Mouse (Mus musculus) embryo, embryonic 9.5 days (tissue): ENCODE results near the gene Tdrd3.

Experiments used
- DNase-seq: peaks from one replicate; pipeline ENCODE4 v3.0.0-alpha.2; 2017; ENCODE audit errors: extremely low spot score

Tdrd3 gene

DNA sequence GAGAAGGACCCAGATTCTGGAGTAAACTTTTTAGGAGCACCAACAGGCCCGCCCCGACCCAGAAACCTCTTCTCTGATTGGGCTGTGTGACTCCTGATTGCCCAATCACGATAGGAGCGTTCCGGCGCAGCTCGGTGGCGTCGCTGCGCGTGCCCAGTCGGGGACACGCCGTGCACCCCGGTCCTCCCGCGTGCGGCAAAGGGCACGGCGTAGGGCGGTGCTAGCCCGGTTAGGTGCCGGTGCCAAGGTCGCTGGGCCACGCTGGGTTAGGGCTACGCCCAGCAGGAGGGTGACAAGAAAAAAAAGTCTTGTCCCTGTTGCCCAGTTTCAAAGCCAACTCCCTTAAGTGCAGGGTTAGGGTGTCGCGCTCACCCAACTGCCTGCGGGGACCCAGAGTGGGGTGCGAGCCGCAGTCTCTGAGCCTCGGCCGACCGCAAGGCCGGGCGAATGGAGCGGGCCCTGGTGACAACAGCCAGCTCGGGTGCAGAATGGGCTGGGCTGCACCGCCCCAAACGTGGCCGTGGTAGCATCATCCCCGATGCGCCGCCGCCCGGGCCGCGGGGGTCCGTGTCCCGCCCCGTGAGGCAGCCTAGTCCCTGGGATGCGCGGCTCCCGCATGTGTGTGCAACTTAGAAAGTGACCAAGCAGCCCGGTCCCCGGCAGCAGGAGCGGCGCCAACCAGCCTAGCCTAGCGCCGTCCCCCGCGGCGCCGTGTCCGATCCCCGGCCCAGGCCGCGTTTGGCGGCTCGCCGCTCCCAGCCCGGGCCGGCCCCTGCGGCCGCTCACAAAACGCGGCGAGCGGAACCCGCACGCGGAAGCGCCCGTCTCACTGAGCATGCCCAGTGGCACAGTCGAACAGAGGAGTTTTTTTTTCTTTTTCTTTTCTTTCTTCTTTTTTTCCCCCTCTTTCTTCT is at the start of gene Tdrd3:
Gene Tdrd3, plus strand, starts transcription at position 832 of the 914 bp plus-strand sequence.
- DNase-seq: peak; percentile 89

- DNase-seq: no peak
Observed at GRCm38 (mm10) chr14:87367169-87367568, 49.3 kb upstream of the Tdrd3 start.

DNA sequence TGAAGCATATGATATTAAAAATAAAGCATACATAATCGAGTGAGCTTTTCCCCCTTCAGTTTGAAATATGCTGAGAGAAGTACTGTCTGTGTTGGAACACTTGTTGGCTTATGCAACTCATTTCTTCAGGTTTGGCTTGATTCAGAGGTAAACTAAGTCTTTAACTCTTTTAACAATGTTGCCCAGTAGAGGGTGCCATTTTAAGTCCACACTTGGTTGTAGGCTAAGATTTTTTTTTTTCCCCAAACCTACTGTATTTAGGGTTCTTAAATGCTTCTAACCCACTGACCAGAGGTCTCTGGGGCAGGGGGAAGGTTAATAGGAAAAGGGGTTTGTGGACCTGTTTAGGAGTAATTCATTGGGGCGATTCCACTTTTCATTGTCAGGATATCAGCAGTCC is 33.4 kb upstream of the Tdrd3 start:
- DNase-seq: no peak

- no peak for DNase-seq
Observed at GRCm38 (mm10) chr14:87384288-87385268, 31.9 kb upstream of the Tdrd3 start.

GRCm38 (mm10) chr14:87393096-87393495 is 23.3 kb upstream of the Tdrd3 start:
- no peak for DNase-seq

- no peak for DNase-seq
Observed at GRCm38 (mm10) chr14:87396643-87397042, 19.8 kb upstream of the Tdrd3 start.

DNA sequence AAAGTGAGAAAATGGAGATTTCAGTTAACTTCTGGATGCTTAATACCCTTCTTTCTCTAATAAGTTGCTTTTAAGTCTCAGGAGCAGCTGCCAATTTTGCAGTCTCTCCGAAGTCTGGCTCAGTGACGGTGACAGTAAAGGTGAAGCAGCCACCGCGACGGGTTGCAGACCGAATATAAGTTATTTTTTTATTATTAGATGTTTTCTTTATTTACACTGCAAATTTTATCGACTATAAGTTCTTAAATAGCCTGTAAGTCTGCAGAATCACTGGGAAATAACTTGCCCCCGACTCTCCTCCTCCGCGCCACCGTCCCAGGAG is 992 bp upstream of the Tdrd3 start:
- no peak for DNase-seq

DNA sequence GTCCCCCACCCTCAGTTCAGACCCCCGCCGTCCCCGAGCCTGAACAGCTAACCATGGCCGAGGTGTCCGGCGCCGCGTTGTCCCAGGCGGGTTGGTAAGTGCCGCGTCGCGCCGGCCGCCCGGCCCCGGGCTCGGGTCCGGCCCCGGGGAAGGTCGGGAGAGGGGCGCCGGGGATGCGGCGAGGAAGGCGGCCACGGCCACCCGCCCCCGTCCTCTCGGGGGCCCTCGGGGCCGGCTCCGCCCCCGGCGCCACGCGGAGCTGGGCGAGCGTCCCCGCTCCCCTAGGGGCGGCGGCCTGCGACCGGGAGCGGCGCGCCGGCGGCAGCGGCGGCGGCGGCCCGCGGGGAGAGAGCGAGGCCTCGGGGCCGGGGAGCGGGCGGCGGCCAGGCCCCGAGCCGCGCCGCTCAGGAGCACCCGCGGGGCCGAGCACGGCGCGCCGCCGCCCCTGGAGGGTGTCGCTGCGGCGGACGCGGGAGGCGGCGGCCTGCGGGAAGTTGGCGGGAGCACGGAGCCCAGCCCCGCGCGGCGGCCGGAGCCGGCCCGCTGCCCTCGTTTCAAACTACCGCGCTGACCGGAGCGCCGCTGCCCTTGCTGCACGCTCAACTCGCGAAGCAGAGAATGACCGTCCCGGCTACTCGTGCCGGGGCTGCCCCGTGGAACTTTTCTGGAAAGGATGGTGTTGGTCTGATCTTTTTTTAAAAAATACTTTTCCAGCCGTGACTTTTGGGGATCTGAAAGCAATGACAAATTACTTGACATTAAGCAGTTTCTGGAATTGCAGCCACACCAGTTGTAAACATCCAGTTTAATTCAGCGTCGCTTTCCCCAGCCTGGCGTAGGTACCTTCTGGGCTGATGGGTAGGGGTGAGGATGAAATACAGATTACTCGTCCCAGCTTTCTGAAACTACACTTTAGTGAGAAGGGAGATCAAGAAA is 584 bp downstream of the Tdrd3 start:
- DNase-seq: peak; percentile 63

DNA sequence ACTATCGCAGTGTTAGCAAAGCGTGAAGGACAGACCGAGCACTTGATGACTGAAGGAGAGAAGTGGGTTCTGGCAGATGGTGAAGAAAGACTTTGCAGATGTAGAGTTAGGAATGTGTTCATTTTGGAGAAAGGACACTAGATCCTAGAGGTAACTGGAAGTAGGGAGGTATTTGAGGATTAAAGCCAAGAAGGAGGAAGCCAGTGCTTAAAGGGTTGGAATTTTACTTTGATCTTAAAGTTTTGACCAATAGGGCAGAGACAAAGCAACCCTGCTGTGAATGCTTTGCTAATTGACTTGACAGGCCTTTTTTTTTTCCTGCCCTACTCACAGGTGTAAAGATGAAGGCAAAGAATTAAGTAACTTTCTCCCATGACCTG is 1.2 kb downstream of the Tdrd3 start:
- DNase-seq: no peak

- no peak for DNase-seq
Observed at GRCm38 (mm10) chr14:87419740-87420139, 3.3 kb downstream of the Tdrd3 start.

DNA sequence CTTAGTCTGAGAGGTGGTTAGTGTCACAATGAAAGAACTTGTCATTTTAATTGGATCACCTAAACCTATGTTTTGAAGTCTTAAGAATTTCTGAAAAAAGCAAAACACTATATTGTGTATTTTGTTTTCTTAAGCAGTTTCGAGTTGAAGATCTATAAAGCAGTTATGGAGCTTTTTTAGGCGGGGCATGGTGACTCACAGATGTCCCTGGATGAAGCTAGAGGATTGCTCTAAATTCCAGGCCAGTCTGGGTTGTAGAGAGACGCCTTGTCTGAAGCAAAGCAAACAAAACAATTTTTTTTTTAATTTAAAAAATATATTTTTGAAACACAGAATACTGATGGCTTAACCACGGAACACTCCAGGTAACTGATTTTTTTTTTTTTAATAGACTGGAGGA is 4.1 kb downstream of the Tdrd3 start:
- DNase-seq: no peak

GRCm38 (mm10) chr14:87422432-87422831 is 6.0 kb downstream of the Tdrd3 start:
- no peak for DNase-seq

- DNase-seq: no peak
Observed at GRCm38 (mm10) chr14:87426297-87426922, 10.0 kb downstream of the Tdrd3 start.

DNA sequence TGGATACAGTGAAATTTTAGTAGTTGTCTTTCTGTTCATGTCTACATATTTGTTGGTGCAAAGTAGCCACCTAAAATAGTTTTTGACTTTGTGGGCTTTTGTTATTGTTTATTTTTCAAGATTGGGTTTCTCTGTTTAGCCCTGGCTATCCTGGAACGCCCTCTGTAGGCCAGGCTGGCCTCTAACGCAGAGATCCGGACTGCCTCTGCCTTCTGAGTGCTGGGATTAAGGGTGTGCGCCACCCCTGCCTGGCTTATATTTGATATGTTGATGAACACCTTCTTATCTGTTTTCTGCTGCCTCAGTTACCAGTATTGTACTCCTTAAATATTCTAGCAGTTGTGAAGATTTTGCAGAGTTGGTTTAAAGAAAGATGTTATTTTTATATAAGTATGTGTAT is 10.6 kb downstream of the Tdrd3 start:
- DNase-seq: no peak

DNA sequence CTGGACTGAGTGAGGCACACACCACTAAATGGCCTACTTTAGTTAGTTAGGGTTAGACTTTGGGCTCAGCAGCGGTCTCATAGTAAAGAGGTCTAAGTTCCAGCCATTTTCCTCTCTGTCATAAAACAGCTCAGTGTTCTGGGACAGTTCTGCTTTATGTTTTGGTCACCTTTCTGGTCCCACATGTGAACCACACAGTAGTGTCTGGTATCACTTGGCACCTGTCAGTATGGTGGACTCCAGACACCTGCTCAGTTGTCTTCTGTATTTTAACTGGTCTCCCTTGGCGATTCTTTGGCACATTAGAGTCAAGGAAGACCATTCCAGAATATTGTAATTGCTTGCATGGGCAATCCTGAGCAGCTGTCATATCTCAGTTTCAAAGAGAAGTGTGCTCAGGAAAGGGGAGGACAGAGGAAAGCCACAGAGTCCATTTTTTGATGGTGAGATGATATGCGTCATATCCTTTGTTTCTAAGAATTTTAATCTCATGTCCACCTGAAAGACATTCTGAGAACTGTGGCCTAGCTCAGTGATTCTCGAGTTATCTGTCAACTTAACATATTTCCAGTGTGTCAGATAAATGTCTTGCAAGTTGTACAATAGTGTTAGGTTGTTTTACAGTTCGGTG is 11.3 kb downstream of the Tdrd3 start:
- no peak for DNase-seq

GRCm38 (mm10) chr14:87433390-87433915 is 17.0 kb downstream of the Tdrd3 start:
- no peak for DNase-seq

DNA sequence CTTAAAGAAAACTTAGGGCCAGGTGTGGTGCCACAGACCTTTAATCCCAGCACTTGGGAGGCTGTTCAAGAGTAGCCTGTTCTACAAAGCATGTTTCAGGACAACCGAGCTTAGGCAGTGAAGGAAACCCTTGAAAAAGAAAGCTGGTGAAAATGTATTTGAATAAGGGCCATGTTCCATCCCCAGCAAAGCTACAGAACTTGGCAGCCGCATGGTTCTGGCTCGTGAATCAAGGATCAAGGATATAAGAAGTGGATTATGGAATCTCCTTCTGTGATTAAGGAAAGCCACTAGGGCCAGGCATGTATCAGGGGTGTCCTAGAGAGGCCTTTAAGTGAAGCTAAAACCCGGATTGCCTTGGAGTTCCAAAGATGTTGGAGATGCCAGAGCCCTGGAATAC is 18.9 kb downstream of the Tdrd3 start:
- no peak for DNase-seq

DNA sequence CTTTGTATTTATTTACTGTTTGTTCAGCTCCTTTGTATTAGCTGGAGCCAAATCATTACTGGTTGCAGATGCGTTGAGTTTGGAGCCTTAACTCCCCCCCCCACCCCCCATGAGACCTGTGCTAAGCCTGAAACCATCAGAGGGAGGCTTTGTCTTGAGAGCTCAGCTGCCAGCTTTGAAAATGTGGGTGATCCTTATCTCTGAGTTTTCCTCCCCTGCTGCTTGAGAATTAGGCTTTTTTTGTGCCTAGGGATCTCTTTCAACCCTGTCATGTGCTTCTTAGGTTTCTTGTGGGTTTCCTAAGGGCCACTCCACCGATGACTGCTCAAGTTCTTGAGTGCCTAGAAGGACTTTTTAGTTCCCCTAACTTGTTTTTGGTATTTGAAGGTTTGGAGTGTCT is 23.3 kb downstream of the Tdrd3 start:
- no peak for DNase-seq

- DNase-seq: no peak
Observed at GRCm38 (mm10) chr14:87446331-87446913, 30.0 kb downstream of the Tdrd3 start.
